Mouse (Mus musculus) megakaryocyte, embryonic 14.5 days (primary cell): ENCODE measurements around the gene Rin3.

Experiments
- FLI1 ChIP-seq: IDR thresholded peaks from 2 replicates; pipeline ENCODE4 v1.6.1; 2012; ENCODE audit warnings: low read length, inconsistent platforms, mixed read lengths
- GATA1 ChIP-seq: IDR thresholded peaks from 3 replicates; pipeline ENCODE4 v1.6.1; 2012; ENCODE audit warnings: mixed read lengths, low read length, inconsistent platforms, borderline replicate concordance

DNA sequence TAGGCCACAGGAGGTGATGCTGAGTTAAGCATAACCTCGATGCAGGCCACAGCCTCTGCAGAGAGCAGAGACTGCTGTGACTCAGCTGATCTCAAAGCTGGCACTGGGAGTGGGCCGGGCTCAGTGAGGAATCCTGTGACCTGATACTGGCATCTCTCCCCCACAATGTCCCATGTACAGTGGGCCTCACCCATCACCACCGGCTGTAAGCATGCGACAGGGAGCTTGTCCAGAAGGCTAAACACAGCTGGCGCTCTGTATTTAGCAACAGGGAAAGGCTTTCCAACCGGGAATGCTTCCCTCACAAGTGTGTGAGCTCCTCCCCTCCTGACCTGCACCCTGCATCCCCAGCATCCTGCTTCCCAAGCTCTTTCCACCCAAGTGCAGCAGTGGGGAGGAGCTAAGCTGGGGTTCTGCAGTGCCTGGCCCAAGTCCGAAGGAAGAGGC is 133.6 kb downstream of the Rin3 start:
- TF ChIP-seq GATA1 (no peak), FLI1 (no peak)
